In the genomic region with DNA sequence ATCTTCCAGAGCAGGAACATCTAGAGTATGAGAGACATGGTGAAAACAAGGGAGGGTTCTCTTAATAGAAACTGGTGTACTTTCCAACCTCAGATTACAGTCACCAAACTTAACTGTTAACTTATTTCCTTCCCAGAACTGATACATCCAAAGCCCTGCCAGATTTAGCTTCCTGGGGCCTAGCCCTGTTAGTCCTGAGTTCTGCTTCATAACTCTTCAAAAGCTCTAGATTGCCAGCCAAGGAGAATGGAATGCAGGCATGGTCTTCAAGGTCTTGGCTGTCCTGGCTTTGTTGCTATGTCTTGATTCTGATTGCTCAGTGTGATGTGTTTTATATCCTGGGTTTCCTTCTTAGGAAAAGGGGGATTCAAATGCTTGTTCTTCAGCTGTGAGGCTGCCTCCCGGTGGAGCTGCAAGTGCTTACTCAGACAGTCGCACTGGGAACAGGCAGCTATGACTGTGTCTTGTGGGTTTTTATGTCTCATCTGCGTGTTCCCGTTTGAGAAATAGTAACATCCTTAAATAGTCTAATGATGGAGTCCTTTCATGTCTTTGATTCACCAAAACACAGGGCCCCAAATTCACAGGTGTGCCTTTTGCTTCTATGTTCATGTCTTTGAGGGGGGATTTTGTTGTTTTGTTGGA, we compare ENCODE assay signal across 19 mouse cellular contexts. TPM values are rescaled to one million over a fixed set of nuclear protein-coding genes. Genes with fewer than 3 reads are reported as not detected.
A peak's percentile ranks its signal among the peaks of the same experiment; 100 is the strongest.
DNase-seq lines count a peak whose midpoint lies in the region; ATAC-seq and TF ChIP-seq lines count a peak whose summit lies in the region.
"Had no signal": no experiment of that assay in that cellular context is flagged by ENCODE, and none has a peak within 500 bp of the region (broad histone marks: within the 10 kb centered on the region; RNA-seq: fewer than 3 reads in every experiment).

No protein-coding gene starts in this region.

- H3K9ac ChIP-seq in kidney, postnatal 0 days (ENCODE audit: low read depth, low read length), result no peak overlapping the region
- no peak overlapping the region for H3K9ac ChIP-seq in embryonic facial prominence, embryonic 14.5 days (ENCODE audit: low read depth, low read length)
- H3K9ac ChIP-seq: forebrain, embryonic 13.5 days; hindbrain, embryonic 15.5 days; neural tube, embryonic 12.5 days had no signal

- H3K4me1 ChIP-seq in kidney, postnatal 0 days (replicated peaks; ENCODE audit: insufficient read depth, low read length), result 0 out of 2 replicates have a peak, but pooled peaks cover 9% of the 10 kb centered on the region
- H3K4me1 ChIP-seq in embryonic facial prominence, embryonic 14.5 days (ENCODE audit: control insufficient read depth, insufficient read depth, low read length), result 0 out of 2 replicates have a peak, but pooled peaks cover 6% of the 10 kb centered on the region
- H3K4me1 ChIP-seq: forebrain, embryonic 13.5 days; hindbrain, embryonic 15.5 days had no signal

- H3K4me3 ChIP-seq in kidney, postnatal 0 days (replicated peaks; ENCODE audit: low read depth, low read length), result no peak overlapping the region
- H3K4me3 ChIP-seq in embryonic facial prominence, embryonic 14.5 days (ENCODE audit: low read depth, low read length), result no peak overlapping the region
- H3K4me3 ChIP-seq: forebrain, embryonic 13.5 days; hindbrain, embryonic 15.5 days; neural tube, embryonic 12.5 days had no signal

- WGBS in kidney, postnatal 0 days, result 62% methylated on average over 4 of the region's 4 CpGs
- 81% methylated on average over 4 of the region's 4 CpGs for WGBS in embryonic facial prominence, embryonic 14.5 days

- H3K9me3 ChIP-seq in kidney, postnatal 0 days (replicated peaks; ENCODE audit: low read length), result no peaks in the 10 kb centered on the region
- H3K9me3 ChIP-seq in embryonic facial prominence, embryonic 14.5 days (ENCODE audit: control insufficient read depth, low read length), result no peaks in the 10 kb centered on the region
- H3K9me3 ChIP-seq: forebrain, embryonic 13.5 days; hindbrain, embryonic 15.5 days; neural tube, embryonic 12.5 days had no signal

- TF ChIP-seq CTCF in kidney, postnatal 0 days (IDR thresholded peaks at IDR 0.05; ENCODE audit: low read depth), result peak; percentile 7; the same call in 1 of the 2 replicates

- peak overlapping the region; percentile 31; the same call in 1 of the 2 replicates for H3K27ac ChIP-seq in kidney, postnatal 0 days
- peak overlapping the region; percentile 70 for H3K27ac ChIP-seq in embryonic facial prominence, embryonic 14.5 days (replicated peaks; ENCODE audit: low read depth, low read length)
- H3K27ac ChIP-seq: hindbrain, embryonic 15.5 days; neural tube, embryonic 12.5 days had no signal

- DNase-seq in frontal cortex, postnatal 10 days (ENCODE audit: low spot score in 2 of 2), result no peak
- DNase-seq in kidney, postnatal 0 days (ENCODE audit: low spot score), result peak; percentile 47
- no peak for DNase-seq in kidney, postnatal 25 days
- DNase-seq in Muller cell, postnatal 12 days (ENCODE audit: inconsistent ontology term), result peak; percentile 74
- DNase-seq in embryonic facial prominence, embryonic 14.5 days (ENCODE audit: low spot score), result peak; percentile 59
- DNase-seq in lung, postnatal 36 days, result no peak
- DNase-seq in yolk sac, embryonic 10.5 days (ENCODE audit: low spot score), result no peak
- DNase-seq: adrenal gland, postnatal 10 days; cerebellum, adult 18-20 months; heart, adult 11 months; lung, adult 2 months; lung, postnatal 4 days had no signal

- no peak overlapping the region for H3K4me2 ChIP-seq in kidney, postnatal 0 days (ENCODE audit: low read length)
- no peak overlapping the region for H3K4me2 ChIP-seq in embryonic facial prominence, embryonic 14.5 days (ENCODE audit: low read depth, low read length)
- H3K4me2 ChIP-seq: forebrain, embryonic 13.5 days; hindbrain, embryonic 15.5 days; liver, embryonic 11.5 days; midbrain, embryonic 11.5 days; neural tube, embryonic 12.5 days had no signal

- peaks cover 5% of the 10 kb centered on the region; the same call in 1 of the 2 replicates for H3K36me3 ChIP-seq in kidney, postnatal 0 days (ENCODE audit: insufficient read depth, low read length)
- H3K36me3 ChIP-seq in embryonic facial prominence, embryonic 14.5 days (ENCODE audit: control insufficient read depth, insufficient read depth, low read length), result peaks cover 13% of the 10 kb centered on the region
- H3K36me3 ChIP-seq: neural tube, embryonic 12.5 days had no signal

- H3K27me3 ChIP-seq in kidney, postnatal 0 days (ENCODE audit: insufficient read depth, low read length), result no peaks in the 10 kb centered on the region
- H3K27me3 ChIP-seq in embryonic facial prominence, embryonic 14.5 days (replicated peaks; ENCODE audit: control insufficient read depth, insufficient read depth, low read length), result no peaks in the 10 kb centered on the region
- H3K27me3 ChIP-seq: forebrain, embryonic 13.5 days; hindbrain, embryonic 15.5 days; neural tube, embryonic 12.5 days had no signal

- peak; percentile 79 for ATAC-seq in frontal cortex, adult (ENCODE audit: low TSS enrichment)
- ATAC-seq in kidney, postnatal 0 days (replicated peaks; ENCODE audit: low FRiP score, low read depth), result no peak
- 0 out of 2 replicates have a peak, but pooled peaks have one; percentile 31 for ATAC-seq in embryonic facial prominence, embryonic 14.5 days (ENCODE audit: low read depth)
- ATAC-seq: intestine, postnatal 0 days had no signal

RNA-seq across cellular contexts. Expression of a gene that starts 32.1 kb away (rescaled TPM):
- polyA plus RNA-seq in kidney, postnatal 0 days (2015; fragmentation: Nextera tagmentation; extraction: Ambion mirVana), result 158 and 160 TPM in 2 replicates
- 113 and 130 TPM in 2 replicates for polyA plus RNA-seq in embryonic facial prominence, embryonic 14.5 days (2014; fragmentation: Nextera tagmentation; extraction: Ambion mirVana)

RNA-seq across cellular contexts. Expression of a gene that starts 47.8 kb away (rescaled TPM):
- 164 and 165 TPM in 2 replicates for polyA plus RNA-seq in kidney, postnatal 0 days (2015; fragmentation: Nextera tagmentation; extraction: Ambion mirVana)
- 92.5 and 105 TPM in 2 replicates for polyA plus RNA-seq in embryonic facial prominence, embryonic 14.5 days (2014; fragmentation: Nextera tagmentation; extraction: Ambion mirVana)

Comparison
In these comparisons a context has a peak if more than half of its experiments do, and no peak if none do; other contexts are left out.
1. DNase-seq: peak in kidney, postnatal 0 days (single experiment), Muller cell, postnatal 12 days (single experiment) and embryonic facial prominence, embryonic 14.5 days (single experiment); none in frontal cortex, postnatal 10 days (0 of 2), kidney, postnatal 25 days (0 of 2), lung, postnatal 36 days (single experiment) and yolk sac, embryonic 10.5 days (single experiment).